Mouse (Mus musculus) stomach, postnatal 0 days (tissue): ENCODE data around the gene Adgrb3. TPM values are rescaled to one million over a fixed set of nuclear protein-coding genes. Genes with fewer than 3 reads are reported as not detected.

Experiments used
- ATAC-seq: fragments of 200-750 bp; cut with Nextera tagmentation; 2 replicates; pipeline ENCODE4 v1.8.0; 2017; ENCODE audit not compliant: low FRiP score, low TSS enrichment
- DNase-seq: peaks from one replicate; pipeline ENCODE4 v3.0.0-alpha.2; 2016; ENCODE audit warnings: low spot score
- H3K27ac ChIP-seq: fragments of 300-500 bp; sonication (generic); replicated peaks from 2 replicates; pipeline ENCODE4 v1.5.1; 2014; ENCODE audit warnings: mild to moderate bottlenecking, control low read depth
- H3K27me3 ChIP-seq: fragments of 300-500 bp; sonication (generic); 2 replicates; pipeline ENCODE4 v1.6.1; 2014; ENCODE audit warnings: low read length; ENCODE audit not compliant: control insufficient read depth, insufficient read depth
- H3K36me3 ChIP-seq: fragments of 300-500 bp; sonication (generic); 2 replicates; pipeline ENCODE4 v1.6.1; 2014; ENCODE audit warnings: low read length, mixed read lengths; ENCODE audit not compliant: control insufficient read depth, insufficient read depth
- H3K4me1 ChIP-seq: fragments of 300-500 bp; sonication (generic); replicated peaks from 2 replicates; pipeline ENCODE4 v1.6.1; 2014; ENCODE audit warnings: antibody characterized with exemption; ENCODE audit not compliant: control insufficient read depth, insufficient read depth
- H3K4me2 ChIP-seq: fragments of 300-500 bp; sonication (generic); replicated peaks from 2 replicates; pipeline ENCODE4 v1.6.1; 2014; ENCODE audit warnings: low read depth, mild to moderate bottlenecking, control low read depth, moderate library complexity
- H3K4me3 ChIP-seq: fragments of 300-500 bp; sonication (generic); 2 replicates; pipeline ENCODE4 v1.5.1; 2014; ENCODE audit warnings: low read depth, low read length, control low read depth
- H3K9ac ChIP-seq: fragments of 300-500 bp; sonication (generic); 2 replicates; pipeline ENCODE4 v1.6.1; 2014; ENCODE audit warnings: mild to moderate bottlenecking, low read length, control low read depth, mixed read lengths
- H3K9me3 ChIP-seq: fragments of 300-500 bp; sonication (generic); 2 replicates; pipeline ENCODE4 v1.6.1; 2016; ENCODE audit warnings: low read length; ENCODE audit not compliant: control insufficient read depth
- CTCF ChIP-seq: IDR thresholded peaks from 2 replicates; pipeline ENCODE4 v1.5.1; 2016; ENCODE audit warnings: antibody characterized with exemption, low read depth, mild to moderate bottlenecking, moderate library complexity
- EP300 ChIP-seq: optimal IDR thresholded peaks from 2 replicates; pipeline ENCODE3; 2016; ENCODE audit warnings: antibody characterized with exemption
- WGBS: fragments of 180-500 bp; shearing (Covaris S2); extraction: QIAGEN DNeasy Blood & Tissue Kit; methylation state at CpG from one replicate; pipeline ENCODE4 v1.1.7; 2014; 5-methylcytosine and 5-hydroxymethylcytosine counted together
- polyA plus RNA-seq: library from polyadenylated mRNA; unstranded; fragments of >200 nt; fragmentation: Nextera tagmentation; extraction: Ambion mirVana; gene quantifications from 2 replicates; pipeline ENCODE4 v1.2.1, GENCODE M21; 2015

The Adgrb3 gene
- polyA plus RNA-seq, 1 experiment from 2014 or later = 1.8 TPM

- Histone ChIP-seq H3K27ac (no peak overlapping the region), H3K27me3 (no peaks in the 10 kb centered on the region), H3K4me1 (no peaks in the 10 kb centered on the region), H3K9ac (no peak overlapping the region), H3K9me3 (no peaks in the 10 kb centered on the region), H3K4me2 (no peak overlapping the region), H3K4me3 (no peak overlapping the region), H3K36me3 (no peaks in the 10 kb centered on the region)
- no peak for ATAC-seq
- TF ChIP-seq CTCF = no peak
- no peak for TF ChIP-seq EP300
- DNase-seq = no peak
- WGBS = 78% methylated on average over 2 of the region's 2 CpGs
Observed at GRCm38 (mm10) chr1:25543915-25544314, 285.6 kb downstream of the Adgrb3 start.

- no peak overlapping the region for H3K27ac ChIP-seq
- no peak for ATAC-seq
- H3K4me2 ChIP-seq = no peak overlapping the region
- TF ChIP-seq EP300 (no peak), CTCF (no peak)
- 67% methylated on average over 3 of the region's 3 CpGs for WGBS
- no peaks in the 10 kb centered on the region for H3K36me3 ChIP-seq
- H3K9me3 ChIP-seq = no peaks in the 10 kb centered on the region
- H3K27me3 ChIP-seq = no peaks in the 10 kb centered on the region
- H3K4me3 ChIP-seq = no peak overlapping the region
- H3K4me1 ChIP-seq = no peaks in the 10 kb centered on the region
- no peak for DNase-seq
- no peak overlapping the region for H3K9ac ChIP-seq
Observed at GRCm38 (mm10) chr1:25542891-25543290, 286.6 kb downstream of the Adgrb3 start.

- H3K27me3 ChIP-seq = no peaks in the 10 kb centered on the region
- H3K4me3 ChIP-seq = no peak overlapping the region
- no peaks in the 10 kb centered on the region for H3K9me3 ChIP-seq
- ATAC-seq = no peak
- no peak overlapping the region for H3K4me2 ChIP-seq
- H3K9ac ChIP-seq = no peak overlapping the region
- DNase-seq = no peak
- TF ChIP-seq EP300 = no peak
- TF ChIP-seq CTCF = peak; percentile 41
- H3K27ac ChIP-seq = no peak overlapping the region
- no peaks in the 10 kb centered on the region for H3K36me3 ChIP-seq
- H3K4me1 ChIP-seq = no peaks in the 10 kb centered on the region
- WGBS = 56% methylated on average over 4 of the region's 4 CpGs
Observed at GRCm38 (mm10) chr1:25526976-25527375, 302.5 kb downstream of the Adgrb3 start.

- no peak for DNase-seq
- no peak for ATAC-seq
- H3K9ac ChIP-seq = no peak overlapping the region
- no peak overlapping the region for H3K4me2 ChIP-seq
- H3K27ac ChIP-seq = no peak overlapping the region
- no peaks in the 10 kb centered on the region for H3K27me3 ChIP-seq
- no peak overlapping the region for H3K4me3 ChIP-seq
- no peak for TF ChIP-seq EP300
- TF ChIP-seq CTCF = peak; percentile 88
- H3K36me3 ChIP-seq = no peaks in the 10 kb centered on the region
- 65% methylated on average over 10 of the region's 10 CpGs for WGBS
- no peaks in the 10 kb centered on the region for H3K4me1 ChIP-seq
- H3K9me3 ChIP-seq = no peaks in the 10 kb centered on the region
Observed at GRCm38 (mm10) chr1:25510321-25511055, 319.0 kb downstream of the Adgrb3 start.

- no peaks in the 10 kb centered on the region for H3K4me1 ChIP-seq
- no peak overlapping the region for H3K27ac ChIP-seq
- no peaks in the 10 kb centered on the region for H3K27me3 ChIP-seq
- no peak for DNase-seq
- no peak overlapping the region for H3K9ac ChIP-seq
- no peaks in the 10 kb centered on the region for H3K9me3 ChIP-seq
- no peak overlapping the region for H3K4me2 ChIP-seq
- ATAC-seq = no peak
- no peak overlapping the region for H3K4me3 ChIP-seq
- no peaks in the 10 kb centered on the region for H3K36me3 ChIP-seq
- no peak for TF ChIP-seq EP300
- TF ChIP-seq CTCF = peak; percentile 34; the same call in 1 of the 2 replicates
- WGBS = 26% methylated on average over 4 of the region's 4 CpGs
Observed at GRCm38 (mm10) chr1:25504313-25504712, 325.2 kb downstream of the Adgrb3 start.

GRCm38 (mm10) chr1:25503524-25503923 is 326.0 kb downstream of the Adgrb3 start:
- H3K36me3 ChIP-seq = no peaks in the 10 kb centered on the region
- H3K9ac ChIP-seq = no peak overlapping the region
- H3K4me1 ChIP-seq = no peaks in the 10 kb centered on the region
- ATAC-seq = no peak
- DNase-seq = no peak
- H3K27me3 ChIP-seq = no peaks in the 10 kb centered on the region
- no peak overlapping the region for H3K27ac ChIP-seq
- no peak overlapping the region for H3K4me3 ChIP-seq
- 81% methylated on average over 4 of the region's 4 CpGs for WGBS
- no peaks in the 10 kb centered on the region for H3K9me3 ChIP-seq
- no peak for TF ChIP-seq CTCF
- TF ChIP-seq EP300 = no peak
- H3K4me2 ChIP-seq = no peak overlapping the region
